Mouse (Mus musculus): ENCODE measurements around the gene Fcgrt.

Fcgrt gene

DNA sequence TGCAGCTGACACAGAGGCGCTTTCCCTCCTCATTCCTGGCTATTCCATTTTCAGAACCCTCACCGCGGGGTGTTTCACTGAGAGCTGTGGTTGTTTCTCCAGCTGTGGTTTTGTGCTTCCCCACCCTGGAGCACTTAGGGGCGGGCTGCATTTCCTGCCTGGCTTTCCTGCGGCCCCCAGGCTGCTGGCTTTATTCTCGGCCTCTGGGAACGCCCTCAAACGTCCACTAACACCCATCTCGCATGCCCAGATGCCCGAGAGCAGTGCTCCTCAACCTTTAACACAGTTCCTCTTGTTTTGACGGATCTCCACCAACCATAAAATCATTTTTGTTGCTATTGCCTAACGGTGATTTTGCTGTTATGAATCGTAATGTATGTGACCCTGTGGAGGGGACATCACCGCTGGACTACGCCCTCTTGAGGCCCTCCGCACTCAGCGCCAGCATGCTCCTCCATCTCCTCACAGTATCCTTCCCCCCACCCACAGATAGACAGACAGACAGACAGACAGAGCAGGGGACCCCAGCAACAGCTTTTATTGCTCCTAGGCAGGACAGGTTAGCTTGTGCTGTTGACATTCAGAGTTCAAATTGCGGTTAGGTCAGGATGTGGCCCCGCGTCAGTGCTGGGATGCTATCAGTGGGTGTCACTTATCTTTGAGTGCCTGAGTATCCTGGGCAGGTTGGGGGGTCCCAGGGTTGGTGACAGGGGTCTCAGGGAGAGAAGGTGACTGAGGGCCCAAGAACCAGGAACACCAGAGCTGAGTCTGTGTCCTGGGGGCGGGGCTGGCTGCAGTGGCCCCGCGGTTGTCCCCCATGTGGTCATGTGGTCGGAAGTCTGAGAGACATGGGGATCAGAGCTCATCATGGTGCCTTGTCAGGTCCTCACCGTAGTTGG is 21.0 kb downstream of the Fcgrt start:
- no peak for DNase-seq

DNA sequence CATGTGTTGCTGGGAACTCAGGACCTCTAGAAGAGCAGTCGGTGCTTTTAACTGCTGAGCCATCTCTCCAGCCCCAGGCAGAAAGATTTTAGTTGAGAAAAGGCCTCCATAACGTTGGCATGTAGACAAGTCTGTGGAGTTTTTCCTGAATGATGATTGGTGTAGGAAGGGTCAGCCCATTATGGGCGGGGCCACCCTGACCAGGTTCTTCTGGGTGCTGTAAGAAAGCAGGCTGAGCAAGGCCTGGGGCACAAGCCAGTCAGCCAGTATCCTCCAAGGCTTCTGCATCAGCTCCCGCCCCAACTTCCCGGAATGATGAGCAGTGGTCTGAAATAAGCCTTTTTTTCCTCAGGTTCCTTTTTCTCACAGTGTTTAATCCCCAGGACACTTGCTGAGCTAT is 22.6 kb downstream of the Fcgrt start:
- DNase-seq: no peak

DNA sequence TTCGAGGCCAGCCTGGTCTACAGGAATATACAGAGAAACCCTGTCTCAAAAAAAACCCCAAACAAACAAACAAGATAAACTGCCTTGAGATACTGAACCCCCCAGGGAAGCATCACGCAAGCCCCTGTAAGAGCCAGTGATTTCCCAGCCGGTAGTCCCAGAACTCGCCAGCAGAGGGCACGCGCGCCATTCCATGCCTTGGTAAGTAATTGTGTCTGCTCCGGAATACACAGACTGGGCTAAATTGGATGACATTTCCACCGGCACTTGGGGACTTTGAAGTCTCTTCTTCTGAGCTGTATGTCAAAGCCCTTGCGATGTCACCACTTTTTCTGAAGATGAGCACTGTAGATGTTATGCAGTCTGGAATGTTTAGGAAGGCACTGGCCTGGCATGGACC is 23.8 kb downstream of the Fcgrt start:
- peak; percentile 84 for DNase-seq

DNA sequence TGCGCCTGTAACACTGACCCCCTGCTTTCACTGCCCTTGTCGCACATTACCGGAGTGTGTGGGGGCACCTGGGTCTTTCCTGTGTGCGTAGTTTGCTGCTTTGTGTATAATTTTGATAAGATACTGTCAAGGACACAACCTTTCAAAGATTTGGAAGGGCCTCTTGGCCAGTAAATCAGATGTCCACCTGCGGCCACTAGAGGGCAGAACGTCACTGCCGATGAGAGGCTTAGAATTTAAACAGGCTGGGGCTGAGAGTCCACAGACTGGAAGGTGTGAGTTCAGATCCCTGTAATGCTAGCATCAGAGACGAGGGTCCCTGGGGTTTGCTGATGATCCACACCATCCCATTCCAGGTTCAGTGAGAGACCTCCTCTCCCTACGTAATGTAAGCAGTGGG is 25.1 kb downstream of the Fcgrt start:
- DNase-seq: no peak

DNA sequence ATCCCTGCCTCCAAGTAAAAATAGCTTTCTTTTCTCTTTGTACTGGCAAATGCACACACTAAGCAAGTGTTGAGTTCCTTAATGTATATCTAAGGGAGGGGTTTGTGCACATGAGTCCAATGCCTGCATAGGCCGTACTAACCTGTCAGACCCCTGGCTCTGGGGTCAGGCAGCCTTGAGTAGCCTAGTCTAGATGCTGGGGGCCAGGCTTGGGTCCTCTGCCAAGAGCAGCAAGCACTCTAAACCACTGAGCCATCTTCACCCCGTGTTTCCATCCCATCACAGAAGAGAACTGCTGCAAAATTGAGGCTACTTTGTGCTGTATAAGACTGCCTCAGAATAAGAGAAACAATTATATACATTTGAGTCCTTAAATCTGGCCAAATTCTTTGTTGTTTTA is 25.8 kb downstream of the Fcgrt start:
- DNase-seq: no peak

DNA sequence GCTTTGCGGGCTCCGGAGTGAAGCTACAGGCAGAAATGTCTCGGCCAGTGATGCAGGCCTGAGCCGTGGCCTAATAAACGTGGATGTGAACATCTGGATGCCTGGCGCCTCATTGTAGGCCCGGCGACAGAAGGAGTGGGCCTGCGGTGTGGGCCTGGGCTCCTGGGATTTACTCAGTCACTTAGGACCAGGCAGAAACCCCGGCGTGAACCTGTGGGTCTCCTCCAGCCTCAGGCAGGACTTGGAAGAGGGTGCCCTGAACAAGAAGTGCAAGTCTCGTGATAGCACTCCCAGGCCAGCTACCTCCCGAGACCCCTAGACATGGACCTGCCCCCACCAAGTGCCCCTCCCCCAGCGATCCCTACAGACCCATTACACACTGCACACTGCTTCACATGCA is 26.3 kb downstream of the Fcgrt start:
- DNase-seq: no peak

DNA sequence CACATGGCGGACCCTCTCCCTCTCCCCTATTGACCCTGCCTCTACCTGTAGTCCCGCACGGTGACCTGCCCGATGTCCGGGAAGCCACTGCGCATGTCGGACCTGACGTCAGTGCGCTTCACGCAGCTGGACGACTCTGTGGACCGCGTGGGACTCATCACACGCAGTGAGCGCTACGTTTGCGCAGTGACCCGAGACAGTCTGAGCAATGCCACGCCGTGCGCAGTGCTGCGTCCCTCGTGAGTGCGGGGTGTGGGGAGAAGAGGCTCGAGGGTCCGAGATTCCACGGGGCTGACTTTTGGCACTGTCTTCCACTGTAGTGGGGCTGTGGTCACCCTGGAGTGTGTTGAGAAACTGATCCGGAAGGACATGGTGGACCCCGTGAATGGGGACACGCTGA is 27.1 kb downstream of the Fcgrt start:
- no peak for DNase-seq

DNA sequence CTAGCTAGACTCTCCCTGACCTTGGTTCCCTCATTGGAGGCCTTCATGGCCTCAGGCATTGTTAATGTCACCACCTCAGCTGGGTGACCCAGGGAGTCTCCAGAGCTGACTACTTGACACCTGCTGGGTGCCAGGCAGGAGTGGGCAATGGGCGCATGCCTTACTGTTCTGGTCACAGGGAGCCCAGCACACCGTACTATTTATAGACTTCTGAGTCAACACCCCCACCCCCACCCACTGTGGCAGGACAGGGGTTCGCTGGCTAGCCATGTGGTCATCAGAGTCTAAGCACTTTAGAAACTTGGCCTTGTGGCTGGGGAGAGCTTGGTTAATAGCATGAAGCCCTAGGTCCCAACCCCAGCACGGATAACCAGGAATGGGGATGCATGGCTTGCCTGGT is 28.2 kb downstream of the Fcgrt start:
- peak; percentile 54 for DNase-seq

DNA sequence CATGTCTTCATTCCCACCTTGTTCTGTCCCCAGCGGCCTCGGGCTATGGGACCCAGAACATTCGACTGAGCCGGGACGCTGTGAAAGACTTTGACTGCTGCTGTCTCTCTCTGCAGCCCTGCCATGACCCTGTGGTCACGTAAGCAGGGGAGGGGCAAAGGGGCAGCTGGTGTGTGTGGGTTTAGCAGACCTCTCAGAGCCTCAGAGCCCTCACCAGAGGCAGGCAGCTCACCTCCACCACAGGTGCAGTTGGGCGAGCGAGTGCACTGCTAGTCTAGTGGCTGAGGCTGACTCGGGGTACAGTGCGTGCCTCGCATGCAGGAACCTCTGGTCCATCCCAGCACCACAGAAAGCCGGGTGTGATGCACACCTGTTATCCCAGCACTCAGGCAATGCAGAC is 29.7 kb downstream of the Fcgrt start:
- no peak for DNase-seq

DNA sequence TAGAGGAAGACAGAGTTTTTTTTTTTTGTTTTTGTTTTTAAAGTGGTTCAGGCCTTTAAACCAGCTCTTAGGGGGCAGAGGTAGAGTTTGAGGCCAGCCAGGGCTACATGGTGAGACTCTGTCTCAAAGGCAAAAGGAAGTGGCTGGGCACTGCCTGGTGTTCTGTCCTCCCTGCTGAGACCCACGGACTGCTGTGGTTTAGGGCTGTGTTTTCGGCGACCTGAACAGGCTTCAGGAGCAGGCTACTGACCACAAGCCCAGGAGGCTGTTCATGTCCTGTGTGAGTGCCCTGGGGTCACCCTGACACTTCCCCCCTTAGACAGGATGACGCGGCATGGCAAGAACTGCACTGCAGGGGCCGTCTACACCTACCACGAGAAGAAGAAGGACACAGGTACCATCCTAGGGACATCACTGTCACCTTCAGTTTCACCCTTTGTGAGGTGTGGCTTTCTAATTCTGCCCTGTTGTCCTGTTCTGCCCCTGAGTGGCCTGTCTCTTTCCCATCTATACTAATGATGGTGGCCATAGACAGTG is 30.4 kb downstream of the Fcgrt start:
- DNase-seq: no peak

DNA sequence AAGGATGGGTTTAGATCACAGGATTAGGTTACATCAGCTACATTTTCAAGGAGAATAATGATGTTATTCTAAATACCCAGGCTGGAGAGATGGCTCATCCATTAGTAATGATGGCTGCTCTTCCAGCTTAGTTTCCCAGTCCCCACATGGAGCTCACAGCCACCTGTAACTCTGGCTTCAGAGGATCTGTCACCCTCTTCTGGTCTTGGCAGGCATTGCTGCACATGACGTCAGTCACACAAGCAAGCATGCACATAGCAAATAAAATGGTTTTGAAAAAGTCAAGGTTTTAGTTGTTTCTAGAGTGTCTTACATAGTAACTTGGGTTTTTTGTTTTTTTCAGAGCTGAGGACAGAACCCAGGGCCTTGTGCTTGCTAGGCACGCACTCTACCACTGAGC is 31.4 kb downstream of the Fcgrt start:
- no peak for DNase-seq

DNA sequence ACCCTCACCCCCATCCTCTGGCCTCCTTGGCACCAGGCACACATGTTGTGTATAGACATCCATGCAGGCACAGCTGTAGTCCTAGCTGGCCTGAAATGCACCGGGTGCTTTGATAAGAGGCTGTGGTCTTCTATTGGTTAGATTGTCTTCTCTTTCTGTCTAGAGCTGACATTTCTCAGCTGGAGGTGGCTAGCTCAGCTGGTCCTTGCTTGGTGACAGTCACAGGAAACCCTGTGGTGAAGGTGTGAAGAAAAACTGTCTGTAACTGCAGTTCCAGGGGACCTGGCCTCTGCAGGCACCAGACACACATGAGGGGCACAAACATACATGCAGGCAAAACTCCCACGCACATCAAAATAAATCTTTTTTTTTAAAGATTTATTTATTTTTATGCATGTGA is 34.0 kb downstream of the Fcgrt start:
- DNase-seq: no peak

DNA sequence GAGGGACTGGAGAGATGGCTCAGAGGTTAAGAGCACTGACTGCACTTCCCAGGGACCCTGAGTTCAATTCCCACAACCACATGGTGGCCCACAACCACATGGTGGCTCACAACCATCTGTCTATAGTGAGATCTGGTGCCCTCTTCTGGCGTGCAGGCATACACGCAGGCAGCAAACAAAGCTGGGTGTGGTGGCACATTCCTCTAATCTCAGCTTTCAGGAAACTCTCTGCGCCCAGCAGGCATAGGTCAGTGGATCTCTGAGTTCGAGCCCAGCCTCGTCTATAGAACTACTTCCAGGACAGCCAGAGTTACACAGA is 35.7 kb downstream of the Fcgrt start:
- DNase-seq: peak; percentile 52

DNA sequence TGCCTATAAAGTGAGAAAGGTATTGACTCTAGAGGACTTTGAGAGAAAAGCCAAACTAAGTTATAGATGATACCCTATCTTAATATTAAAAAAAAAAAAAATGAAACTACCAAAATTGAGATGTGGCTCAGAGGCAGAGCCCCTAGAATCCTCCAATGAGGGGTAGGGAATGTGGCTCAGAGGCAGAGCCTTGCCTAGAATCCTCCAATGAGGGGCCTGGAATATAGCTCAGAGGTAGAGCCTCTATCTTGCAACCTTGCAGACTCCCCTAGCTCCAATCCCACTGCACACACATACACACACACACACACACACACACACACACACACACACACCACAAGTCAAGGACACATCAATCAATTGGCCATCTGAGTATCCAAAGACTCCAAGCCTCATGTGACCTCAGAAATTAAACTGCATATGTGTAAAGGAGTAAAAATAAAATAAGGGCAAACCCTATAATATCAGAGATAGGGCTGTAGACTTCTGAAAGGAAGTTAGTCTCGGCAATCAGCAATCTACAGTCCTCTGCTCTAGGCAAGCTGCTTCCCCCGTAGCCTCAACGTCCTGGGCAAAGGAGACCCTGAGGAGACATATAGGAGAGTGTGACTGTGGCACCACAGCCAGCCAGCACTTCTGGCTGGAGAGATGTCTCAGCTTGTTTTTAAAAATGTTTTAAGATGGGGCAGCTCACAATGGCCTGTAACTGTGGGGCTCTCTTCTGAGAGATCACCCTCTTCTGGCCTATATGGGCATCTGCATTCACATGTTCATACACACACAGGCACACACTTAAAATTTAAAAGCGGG is 36.3 kb downstream of the Fcgrt start:
- no peak for DNase-seq

DNA sequence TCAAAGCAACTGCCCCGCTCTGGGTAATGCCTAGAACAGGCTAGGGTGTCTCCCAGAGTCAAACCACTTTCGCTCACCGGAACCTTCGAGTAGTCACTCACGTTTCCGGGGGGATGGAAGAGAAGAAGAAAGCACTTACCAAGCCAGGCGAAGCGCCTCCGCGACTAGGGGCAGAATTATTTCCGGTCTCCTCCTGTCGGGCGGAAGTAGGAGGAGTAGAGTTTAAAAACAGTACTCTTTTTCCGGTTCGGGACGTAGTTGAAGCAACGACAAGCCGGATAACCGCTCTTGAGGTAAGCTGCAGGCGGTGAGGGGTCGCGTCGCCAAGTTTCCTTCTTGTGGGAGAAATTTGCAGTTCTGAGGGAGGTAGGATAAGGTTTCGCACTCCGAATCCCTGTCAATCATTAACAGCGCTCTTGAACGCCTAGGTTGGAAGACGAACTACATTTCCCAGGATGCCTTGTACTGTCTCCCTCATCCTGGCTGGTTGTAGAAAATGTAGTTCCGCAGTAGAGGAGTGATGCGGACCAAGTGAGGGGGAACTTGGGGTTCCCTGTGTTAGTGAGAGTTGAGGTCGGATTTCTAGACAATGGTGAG is 41.3 kb downstream of the Fcgrt start, which contains the start of the genes Nosip and Prrg2:
Gene Nosip (plus strand): TSS at position 191 of the 597 bp plus-strand sequence.
Gene Prrg2 (minus strand): TSS at position 439 of the 597 bp plus-strand sequence.
- DNase-seq: peak; percentile 96

DNA sequence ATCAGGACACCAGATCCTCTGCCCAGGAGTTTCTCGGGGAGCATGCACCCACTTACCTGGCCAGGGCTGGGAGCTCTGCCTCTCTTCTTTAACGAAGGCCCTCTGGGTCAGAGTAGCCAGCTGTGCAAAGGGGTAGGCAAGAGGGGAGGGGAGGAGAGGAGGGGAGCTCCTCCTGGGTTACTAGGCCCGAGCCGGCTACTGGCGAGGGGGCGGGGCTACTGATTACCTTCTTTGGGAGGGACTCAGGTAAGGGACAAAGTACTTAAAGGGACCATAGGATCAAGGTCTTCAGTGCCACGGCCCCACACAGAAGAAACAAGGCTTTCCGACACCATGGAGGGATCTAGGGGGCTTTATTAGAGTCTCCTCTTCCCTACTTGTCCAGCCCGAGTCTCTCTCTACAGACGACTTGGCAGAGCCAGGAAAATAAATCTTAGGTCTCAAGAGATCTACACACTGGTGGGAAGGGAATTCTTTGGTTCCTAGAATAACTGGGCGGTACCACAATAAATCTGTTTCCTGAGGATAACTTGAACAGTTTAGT is 42.0 kb downstream of the Fcgrt start:
- peak; percentile 85 for DNase-seq

DNA sequence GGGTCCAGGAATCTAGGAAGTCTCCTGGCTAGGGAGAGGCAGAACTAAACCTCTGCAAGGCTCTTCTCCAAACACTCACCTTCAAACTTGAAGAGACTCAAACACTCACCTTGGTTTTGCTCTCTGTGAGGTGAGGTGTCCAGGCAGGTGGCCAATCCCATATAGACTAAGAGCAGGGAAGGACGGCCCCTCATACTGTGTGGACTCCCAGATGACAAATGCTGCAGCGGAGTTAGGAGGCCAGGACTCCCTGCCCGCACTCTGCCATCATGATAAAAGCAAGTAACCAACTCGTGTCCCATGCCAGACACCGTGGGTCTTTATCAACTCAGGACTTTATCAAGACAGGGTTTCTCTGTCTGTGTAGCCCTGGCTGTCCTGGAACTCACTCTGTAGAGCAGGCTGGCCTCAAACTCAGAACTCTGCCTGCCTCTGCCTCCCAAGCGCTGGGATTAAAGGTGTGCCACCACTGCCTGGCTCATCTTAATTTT is 43.0 kb downstream of the Fcgrt start:
- DNase-seq: no peak

DNA sequence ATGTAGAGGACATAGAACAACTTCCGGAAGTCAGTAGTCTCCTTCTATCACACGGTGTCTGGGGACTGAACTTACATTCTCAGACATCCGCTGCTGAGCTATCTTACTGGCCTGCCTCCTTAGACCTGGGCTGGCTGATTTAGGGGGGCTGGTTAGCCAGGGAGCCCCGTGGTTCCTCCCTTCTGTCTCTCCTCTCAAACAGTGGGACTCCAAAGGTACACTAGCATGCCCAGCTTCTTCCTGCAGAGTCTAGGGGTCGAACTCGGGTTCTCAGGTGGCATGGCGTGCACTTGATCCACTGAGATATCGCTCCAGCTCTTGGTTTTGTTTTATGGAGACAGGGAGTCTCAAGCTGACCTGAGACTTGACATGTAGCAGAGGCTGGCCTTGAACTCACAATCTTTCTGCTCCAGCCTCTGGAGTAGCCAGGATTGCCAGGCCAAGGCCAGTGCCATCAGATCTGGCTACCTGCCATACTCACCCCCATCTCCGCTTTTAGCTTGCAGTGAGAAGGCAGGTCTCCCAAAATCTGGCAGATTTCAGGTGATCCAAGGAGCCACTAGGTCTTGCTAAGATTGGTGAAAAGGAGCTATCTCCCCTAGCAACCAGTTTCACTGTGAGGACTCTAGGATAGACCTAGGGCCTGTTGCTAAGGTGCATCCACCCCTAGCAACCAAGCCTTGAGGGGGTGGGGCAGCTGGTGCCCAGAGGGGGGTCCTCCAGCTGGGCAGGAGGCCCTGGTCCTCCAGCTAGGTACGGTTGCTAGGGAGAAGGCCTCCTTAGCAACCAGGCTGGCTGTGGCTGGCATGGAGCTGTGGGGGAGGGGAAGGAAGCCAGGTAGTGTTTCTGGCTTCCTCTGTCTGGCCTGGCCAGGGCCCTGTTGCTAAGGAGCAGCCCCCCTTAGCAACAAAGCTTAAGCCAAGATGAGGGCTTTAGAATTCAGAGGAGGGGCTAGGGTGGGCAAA is 44.8 kb downstream of the Fcgrt start:
- DNase-seq: no peak

DNA sequence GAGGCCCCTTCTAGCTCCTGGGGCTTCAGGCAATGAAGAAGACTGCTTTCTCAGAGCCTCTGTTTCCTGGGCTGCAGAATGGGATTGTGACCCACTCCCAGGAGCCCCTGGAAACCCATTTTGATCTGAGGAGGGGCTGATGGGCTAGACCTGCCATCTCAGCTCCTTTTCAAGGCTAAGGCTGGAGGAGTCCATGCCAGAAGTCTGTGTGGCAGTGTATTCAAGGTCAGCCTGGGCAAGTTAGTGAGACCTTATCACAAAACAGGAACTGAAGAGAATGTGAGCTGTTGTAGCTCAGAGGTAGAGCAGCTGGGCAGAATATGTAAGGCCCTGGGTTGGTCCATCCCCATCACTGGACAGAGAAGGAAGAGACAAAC is 46.7 kb downstream of the Fcgrt start:
- no peak for DNase-seq

DNA sequence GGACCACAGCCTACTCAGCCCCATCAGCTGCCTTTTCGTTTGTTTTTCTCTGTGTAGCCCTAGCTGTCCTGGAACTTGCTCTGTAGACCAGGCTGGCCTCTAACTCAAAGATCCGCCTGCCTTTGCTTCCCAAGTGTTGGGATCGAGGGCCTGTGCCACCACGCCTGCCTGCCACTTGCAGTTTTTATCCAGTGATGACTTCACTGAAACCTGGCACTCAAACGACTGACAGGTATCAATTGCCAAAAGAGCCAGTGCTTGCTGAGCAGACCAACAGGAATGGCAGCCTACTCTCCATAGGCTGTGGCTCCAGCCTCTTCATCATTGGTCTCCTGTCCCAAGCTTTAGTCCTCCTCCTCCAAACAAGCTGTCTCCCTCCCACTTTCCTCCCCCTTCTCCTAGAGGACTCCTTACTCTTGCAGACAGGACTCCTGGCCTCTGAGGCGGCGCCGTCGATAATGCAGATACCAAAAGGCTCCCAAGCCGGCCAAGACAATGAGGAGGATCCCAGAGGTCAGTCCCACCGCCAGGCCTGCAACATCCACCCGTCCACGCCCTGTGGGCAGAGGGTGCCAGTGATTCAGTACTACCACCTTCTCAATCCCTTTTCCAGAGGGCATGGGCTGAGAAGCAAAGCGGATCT is 47.2 kb downstream of the Fcgrt start:
- no peak for DNase-seq

DNA sequence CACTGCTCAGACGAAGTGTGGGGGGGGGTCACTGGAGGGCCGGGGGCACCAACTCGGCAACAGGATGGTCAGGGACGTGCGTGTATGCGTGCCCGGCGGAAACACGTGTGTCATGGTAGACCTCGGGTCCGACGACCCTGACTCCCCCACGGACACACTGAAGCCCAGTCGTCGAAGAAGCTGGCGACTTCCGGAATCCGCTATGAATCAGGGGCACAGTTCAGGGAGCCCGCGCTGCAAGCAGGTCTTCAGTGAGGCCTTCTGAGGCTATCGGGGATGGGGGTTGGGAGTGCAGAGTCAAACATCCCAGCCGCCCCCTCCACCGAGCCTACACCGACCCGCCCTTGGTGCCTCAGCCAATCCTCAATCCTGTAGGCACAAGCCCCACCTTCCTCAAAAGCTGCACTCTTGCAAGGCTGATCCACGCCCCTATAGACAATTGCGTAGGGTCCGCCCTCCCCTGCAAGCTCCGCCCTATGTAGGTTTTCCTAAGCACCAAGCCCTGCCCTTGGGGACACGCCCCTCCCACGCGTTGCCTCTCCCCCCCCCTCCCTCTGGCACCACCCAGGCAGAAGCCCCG is 49.6 kb downstream of the Fcgrt start:
- DNase-seq: peak; percentile 99
